Mouse (Mus musculus) CD4-positive, CD25-positive, alpha-beta regulatory T cell, adult 4 months (primary cell): ENCODE data around the gene Ctsd. TPM values are rescaled to one million over a fixed set of nuclear protein-coding genes. Genes with fewer than 3 reads are reported as not detected.

ENCODE experiments used
- ATAC-seq: one replicate; pipeline ENCODE4 v1.8.0; 2017
- polyA plus RNA-seq, 2 experiments: library from polyadenylated mRNA; unstranded; fragments of 100-300 nt; shearing (Covaris generic); gene quantifications; one replicate each; pipeline ENCODE4 v1.2.1; 2017

The Ctsd gene
- polyA plus RNA-seq, 2 experiments from 2014 or later: 277 to 325 TPM

GRCm38 (mm10) chr7:142399250-142399649 lies 11.4 kb upstream of the Ctsd start:
- no peak for ATAC-seq

DNA sequence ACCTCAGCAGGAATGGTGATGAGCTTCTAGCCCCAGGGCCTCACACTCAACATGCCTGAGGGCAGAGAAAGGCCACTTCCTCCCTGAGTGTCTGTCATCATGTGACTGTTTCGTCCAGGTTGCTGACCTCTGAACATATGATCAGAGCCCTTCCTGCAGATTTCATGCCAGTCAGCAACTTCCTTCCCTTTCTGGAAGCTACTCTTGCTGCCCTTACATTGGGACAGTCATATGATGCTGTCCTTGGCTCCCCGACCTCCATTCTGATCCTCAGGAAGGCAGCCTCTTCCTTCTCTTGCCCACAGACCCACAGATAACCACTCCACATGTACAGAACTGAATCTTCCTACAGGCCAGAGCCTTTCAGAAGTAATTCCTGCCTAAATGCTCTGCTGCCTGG lies 10.2 kb upstream of the Ctsd start:
- ATAC-seq: no peak

DNA sequence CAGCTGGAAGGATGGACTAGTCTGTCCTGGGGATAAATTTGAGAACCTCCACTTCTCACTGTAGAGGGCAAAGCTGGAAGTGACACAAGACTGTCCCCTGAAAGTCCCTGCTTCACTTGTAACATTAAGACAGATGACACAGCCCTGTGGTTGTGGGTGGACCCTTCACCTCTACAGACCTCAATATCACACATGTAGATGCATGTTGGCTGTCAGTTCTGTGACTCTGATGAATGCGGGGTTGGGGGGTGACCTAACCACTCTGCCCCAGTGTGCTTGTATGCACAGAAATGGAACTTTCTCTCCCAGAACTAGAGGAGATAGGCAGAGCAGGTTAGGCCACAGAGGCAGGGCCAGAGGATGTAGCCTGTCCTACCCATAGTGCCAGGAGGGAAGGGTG lies 8.8 kb upstream of the Ctsd start:
- ATAC-seq: no peak

DNA sequence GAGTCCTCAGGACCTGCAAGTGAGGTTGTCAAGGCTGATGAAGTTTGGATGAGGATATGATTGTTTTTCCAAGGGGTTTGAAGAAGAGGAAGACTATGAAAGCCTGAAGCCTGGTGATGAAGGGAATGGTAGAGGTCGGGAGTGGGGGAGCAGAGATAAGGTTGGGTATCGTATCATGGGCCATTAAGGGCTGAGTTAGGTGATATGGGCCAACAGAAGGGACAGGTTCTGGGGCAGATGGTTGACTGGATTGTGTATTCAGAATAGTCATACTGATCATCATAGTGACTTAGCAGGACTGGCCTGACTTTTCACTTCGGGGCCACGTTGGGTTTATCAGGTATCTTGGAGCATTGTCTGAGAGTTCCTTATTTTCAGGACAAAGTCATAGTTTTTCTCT lies 7.6 kb upstream of the Ctsd start:
- ATAC-seq: no peak

DNA sequence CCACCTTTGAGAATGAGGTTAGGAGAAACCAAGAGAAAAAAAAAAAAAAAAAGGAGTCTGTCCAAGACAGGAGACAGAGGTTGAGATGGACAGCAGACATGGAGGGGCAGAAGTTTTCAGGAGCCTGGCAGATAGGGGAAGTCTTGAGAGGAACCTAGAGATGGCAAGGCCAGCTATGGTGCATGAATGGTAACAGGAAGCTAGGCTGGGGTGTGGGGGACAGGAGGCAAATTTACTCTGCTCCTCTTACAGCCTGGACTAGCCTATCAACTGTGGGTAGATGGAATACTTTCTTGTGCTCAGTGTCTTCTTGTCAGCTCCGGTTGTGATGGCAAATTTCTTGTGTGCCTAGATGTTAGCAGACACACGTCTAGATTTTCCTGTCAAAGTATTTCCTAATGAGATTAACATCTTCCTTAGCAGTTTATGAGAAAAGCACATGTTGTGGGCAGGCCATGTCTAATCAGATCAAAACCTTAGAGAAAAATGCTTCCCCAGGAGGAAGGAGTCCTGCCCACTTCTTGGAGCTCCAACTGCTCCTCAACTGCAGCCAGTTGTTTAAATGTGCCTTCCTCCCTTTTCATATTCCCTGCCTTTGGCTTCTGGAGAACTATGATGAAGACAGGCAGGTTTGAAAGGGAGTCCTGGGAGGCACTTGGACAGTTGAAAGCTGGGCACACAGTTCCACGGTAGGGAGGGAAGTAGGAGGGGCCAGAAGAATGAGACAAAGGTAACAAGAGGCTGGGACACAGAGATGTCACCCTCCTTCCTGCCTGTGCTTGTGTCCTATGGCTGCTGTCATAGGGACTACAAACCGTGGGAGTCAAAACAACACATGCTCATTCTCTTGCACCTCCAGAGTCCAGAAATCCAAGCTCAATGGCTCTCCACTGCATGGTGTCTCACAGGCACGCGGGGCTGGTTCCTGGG lies 6.7 kb upstream of the Ctsd start:
- peak; percentile 37 for ATAC-seq

DNA sequence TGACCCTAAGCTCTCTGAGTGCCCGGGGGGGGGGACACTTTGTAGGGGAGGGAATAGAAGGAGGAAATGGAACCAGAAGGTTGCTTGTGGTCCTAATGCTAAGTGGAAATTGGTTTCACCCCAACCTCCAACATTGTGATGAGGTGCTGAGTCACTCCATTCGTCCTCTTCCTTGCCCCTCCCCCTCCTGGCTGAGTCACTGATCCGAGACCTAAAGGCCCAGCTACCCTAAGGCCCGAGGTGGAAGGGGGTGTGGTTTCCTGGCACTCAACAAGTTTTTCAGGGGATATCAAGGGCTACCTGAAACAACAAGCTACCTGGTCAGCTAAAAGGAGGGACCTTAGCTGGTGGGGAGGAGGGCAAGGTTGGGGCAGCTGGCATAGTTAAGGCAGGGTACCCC lies 5.4 kb upstream of the Ctsd start:
- no peak for ATAC-seq

DNA sequence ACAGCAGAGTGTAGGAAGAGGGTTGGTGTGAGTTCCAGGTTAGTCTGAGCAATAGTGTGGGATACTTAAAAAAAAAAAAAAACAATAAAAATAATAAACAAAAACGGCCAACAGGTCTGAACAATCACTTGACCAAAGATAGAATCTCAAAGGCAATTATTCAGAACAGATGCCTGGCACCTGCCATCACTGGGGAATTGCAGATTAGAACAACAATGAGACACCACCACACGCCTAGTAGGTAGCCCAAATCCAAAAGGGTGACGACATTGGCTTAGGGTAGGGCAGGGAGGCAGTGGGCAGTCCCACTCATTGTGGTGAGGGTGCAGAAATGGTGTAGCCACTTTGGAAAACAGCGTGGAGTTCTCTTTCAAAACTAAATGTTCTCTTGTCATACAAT lies 3.8 kb upstream of the Ctsd start:
- no peak for ATAC-seq

DNA sequence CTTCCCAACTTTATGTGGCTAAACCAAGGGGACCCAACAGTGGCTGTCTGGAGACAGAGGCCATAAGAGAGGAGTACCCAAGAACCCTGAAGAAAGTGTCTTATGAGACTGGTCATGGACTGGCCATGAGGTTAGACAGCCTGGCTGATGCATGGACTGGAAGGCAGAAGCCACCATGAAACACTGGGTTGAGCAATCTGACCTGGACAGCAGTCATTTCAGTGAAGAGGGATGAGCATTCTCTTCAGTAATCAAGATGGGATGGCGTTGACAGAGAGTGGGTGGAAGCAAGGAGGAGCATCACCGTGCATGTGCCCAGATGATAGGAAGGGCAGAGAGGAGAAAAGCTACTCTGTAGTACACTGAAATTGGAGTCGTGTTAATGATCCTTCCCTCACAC lies 3.3 kb upstream of the Ctsd start:
- no peak for ATAC-seq

DNA sequence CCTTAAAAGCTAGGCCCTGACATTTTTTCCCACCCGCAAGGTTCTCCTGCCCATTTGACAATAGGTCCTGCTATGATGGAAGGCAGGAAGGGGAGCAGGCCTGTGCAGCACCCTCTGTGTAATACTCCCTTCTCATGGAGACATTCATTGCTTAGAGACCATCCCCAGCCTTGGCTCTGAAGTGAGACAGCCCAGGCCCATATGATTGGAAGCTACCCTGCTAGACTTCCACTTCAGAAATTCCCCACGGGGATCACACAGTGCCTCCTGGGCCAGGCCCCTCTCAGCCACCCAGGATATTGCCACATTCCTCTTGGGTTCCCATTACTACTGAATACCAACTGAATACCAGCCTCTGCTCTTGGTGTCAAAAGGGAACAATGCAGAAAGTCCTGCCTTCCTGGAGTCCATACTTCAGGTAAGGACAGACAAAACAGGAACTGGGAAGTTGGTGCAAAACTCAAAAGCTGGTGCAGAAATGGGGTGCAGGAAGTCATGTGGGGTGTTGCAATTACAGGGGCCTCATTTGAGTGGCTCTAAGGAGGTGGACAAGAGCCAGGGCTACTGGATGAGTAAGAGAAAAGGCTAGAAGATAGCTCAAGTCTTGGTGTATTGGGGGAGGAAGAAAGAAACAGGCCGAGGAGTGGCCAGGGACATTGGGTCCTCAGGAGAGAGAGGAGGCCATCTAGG lies 2.3 kb upstream of the Ctsd start:
- ATAC-seq: no peak

DNA sequence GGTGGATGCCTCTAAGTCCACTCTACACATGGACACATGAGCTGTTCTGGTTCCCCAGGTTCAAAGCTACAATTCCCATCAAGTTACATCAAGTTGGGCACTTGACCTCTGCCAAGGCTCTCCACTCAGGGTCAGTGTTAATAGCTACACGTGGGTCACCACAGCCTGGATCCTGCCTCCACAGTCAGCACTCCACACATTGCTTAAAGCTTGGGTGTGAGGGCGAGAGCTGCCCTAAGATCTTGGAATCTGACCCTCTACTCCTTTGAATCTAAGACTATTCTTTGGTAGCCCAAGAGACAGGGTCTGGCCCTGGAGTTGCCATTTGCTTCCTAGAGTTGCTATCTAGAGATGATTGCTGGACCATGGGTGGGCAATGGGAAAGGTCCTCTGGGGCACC lies 902 bp upstream of the Ctsd start:
- no peak for ATAC-seq

GRCm38 (mm10) chr7:142388198-142388597 lies 360 bp upstream of the Ctsd start:
- no peak for ATAC-seq

- ATAC-seq: no peak
Measured at GRCm38 (mm10) chr7:142386621-142387201, 1.1 kb downstream of the Ctsd start.

- ATAC-seq: no peak
Measured at GRCm38 (mm10) chr7:142385742-142386403, 2.0 kb downstream of the Ctsd start.

- no peak for ATAC-seq
Measured at GRCm38 (mm10) chr7:142384306-142384705, 3.5 kb downstream of the Ctsd start.

DNA sequence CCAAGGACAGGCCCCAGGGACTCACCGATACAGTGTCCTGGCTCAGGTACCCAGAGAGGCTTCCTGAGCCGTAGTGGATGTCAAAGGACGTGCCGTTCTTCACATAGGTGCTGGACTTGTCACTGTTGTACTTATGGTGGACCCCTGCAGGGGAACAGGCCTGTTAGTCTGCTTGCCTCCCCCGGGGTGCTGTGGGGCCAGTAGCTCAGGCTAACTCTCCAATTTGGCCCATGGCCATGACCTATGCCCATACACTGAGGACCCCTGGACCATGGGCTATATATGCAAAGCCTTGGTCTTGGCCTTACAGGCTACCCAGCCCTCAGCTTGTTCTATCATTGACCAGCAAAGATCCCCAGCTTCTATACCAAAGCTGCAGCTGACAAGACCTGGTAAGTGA lies 5.3 kb downstream of the Ctsd start, which contains the start of gene Gm49369:
Gene Gm49369 (minus strand): TSS at position 101 of the 400 bp plus-strand sequence.
- ATAC-seq: no peak

DNA sequence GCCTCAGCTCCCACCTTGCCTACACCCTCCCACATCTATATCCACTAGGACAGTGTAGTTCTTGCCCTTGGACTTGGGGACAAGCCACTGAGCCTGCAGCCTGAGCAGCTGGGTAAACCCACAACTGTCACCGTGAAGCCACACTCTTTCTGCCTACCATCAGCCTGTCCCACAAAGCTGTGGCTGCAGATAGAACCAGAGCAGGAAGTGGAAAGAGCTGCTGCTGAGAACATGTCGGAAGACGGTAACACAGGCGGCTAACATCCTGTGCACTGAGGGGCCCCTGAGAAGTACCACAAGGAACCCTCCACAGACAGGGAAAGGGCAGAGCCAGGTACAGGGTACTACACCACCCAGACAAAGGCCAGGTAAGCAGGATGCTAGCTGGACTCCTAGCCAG lies 6.7 kb downstream of the Ctsd start:
- peak; percentile 95 for ATAC-seq

GRCm38 (mm10) chr7:142379186-142379585 lies 8.7 kb downstream of the Ctsd start:
- ATAC-seq: no peak

GRCm38 (mm10) chr7:142377233-142377925 lies 10.5 kb downstream of the Ctsd start:
- ATAC-seq: no peak

DNA sequence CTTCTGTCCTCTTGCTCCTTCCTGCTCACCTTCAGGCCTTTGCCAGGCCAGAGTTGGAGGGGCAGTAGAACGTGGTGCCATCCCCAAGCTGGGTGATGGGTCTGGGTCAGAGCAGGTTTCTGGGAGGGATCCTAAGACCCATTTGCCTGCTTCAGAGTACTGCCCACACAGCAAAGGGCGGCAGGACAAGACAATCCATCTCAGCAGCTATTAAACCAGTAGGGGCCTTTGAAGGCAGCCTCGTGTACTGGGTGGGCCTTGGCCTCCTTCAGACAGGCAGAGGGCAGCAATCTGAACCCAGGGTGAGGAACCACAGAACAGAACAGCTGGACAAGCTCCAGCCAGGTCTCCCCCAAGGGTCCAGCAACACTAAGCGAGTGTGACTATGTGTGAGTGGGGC lies 11.7 kb downstream of the Ctsd start:
- no peak for ATAC-seq

DNA sequence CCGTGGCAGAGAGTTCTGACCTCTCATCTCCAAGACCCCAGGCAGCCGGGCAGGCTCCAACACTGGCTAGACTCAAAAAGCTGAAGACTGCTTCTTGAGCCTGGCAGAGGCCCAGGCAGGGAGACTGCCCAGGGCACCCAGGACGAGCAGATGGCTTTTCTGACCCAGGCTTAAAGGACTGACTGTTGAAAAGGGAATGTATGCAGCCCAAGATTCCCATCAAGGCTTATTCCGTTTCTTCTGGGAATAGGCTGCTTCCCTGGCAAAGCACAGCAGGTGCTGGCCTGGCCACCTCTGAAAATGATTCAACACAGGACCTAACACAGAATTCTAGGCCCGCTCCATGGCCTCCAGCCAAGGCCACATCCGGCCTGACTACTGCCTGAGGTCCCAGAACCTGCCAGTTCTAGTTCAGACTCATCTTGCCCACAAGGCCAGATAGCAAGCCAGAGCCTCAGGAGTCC lies 12.5 kb downstream of the Ctsd start:
- no peak for ATAC-seq

DNA sequence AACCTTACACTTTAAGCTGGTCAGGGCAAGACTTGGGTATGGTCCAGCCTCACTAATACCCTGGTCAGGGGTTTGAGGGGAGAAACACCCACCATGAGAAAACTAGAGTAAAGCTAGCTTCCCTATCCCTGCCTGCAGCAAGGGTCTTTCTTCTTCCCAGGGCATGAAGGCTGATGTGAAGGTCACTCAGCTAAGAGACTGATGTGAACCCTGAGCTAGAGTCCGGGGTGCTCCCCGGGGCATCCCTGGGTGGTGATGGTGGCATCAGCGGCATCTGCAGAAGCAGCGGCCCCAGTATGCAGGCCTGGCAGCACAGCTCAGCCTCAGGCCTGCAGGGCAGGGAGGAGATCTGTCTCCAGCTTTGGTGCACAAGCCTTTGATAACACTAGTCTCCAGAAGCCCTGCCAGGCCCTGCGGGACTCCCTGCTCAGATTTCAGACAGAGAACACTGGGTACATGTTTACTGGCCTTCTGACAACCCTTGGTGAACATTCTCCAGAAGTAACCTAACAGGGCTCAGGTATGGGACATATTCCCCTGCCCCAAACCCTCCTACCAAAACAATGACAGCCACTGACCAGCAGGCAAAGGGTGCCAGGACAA lies 13.3 kb downstream of the Ctsd start:
- no peak for ATAC-seq
